Mouse (Mus musculus) hindbrain, embryonic 15.5 days (tissue): Measurements from ENCODE around the gene Arhgap45. TPM values are rescaled to one million over a fixed set of nuclear protein-coding genes. Genes with fewer than 3 reads are reported as not detected.

Source experiments
- ATAC-seq: fragments of 200-750 bp; cut with Nextera tagmentation; 2 replicates; pipeline ENCODE4 v1.8.0; 2017; ENCODE audit warnings: low read depth, moderate number of reproducible peaks, moderate TSS enrichment; ENCODE audit not compliant: low FRiP score
- H3K27ac ChIP-seq: fragments of 300-500 bp; sonication (generic); replicated peaks from 2 replicates; pipeline ENCODE4 v1.5.1; 2015; ENCODE audit warnings: mild to moderate bottlenecking, inconsistent platforms
- H3K27me3 ChIP-seq: fragments of 300-500 bp; sonication (generic); 2 replicates; pipeline ENCODE4 v1.6.1; 2015; ENCODE audit warnings: control low read depth, inconsistent platforms
- H3K36me3 ChIP-seq: fragments of 300-500 bp; sonication (generic); 2 replicates; pipeline ENCODE4 v1.6.1; 2015; ENCODE audit warnings: control low read depth, inconsistent platforms
- H3K4me1 ChIP-seq: fragments of 300-500 bp; sonication (generic); replicated peaks from 2 replicates; pipeline ENCODE4 v1.6.1; 2015; ENCODE audit warnings: control low read depth, inconsistent platforms
- H3K4me2 ChIP-seq: fragments of 300-500 bp; sonication (generic); 2 replicates; pipeline ENCODE4 v1.6.1; 2015; ENCODE audit warnings: moderate library complexity, mild to moderate bottlenecking, inconsistent platforms
- H3K4me3 ChIP-seq: fragments of 300-500 bp; sonication (generic); 2 replicates; pipeline ENCODE4 v1.5.1; 2015; ENCODE audit warnings: mild to moderate bottlenecking, inconsistent platforms
- H3K9ac ChIP-seq: fragments of 300-500 bp; sonication (generic); 2 replicates; pipeline ENCODE4 v1.6.1; 2015; ENCODE audit warnings: inconsistent platforms
- H3K9me3 ChIP-seq: fragments of 300-500 bp; sonication (generic); 2 replicates; pipeline ENCODE4 v1.6.1; 2016; ENCODE audit warnings: control low read depth, inconsistent platforms
- WGBS: fragments of 180-500 bp; shearing (Covaris S2); methylation state at CpG from one replicate; pipeline ENCODE4 v1.1.7; 2015; 5-methylcytosine and 5-hydroxymethylcytosine counted together
- polyA plus RNA-seq: library from polyadenylated mRNA; unstranded; fragments of >200 nt; fragmentation: Nextera tagmentation; extraction: Ambion mirVana; gene quantifications from 2 replicates; pipeline ENCODE4 v1.2.1, GENCODE M21; 2015

Gene Arhgap45
- polyA plus RNA-seq, 1 experiment from 2014 or later = 2.3 TPM

DNA sequence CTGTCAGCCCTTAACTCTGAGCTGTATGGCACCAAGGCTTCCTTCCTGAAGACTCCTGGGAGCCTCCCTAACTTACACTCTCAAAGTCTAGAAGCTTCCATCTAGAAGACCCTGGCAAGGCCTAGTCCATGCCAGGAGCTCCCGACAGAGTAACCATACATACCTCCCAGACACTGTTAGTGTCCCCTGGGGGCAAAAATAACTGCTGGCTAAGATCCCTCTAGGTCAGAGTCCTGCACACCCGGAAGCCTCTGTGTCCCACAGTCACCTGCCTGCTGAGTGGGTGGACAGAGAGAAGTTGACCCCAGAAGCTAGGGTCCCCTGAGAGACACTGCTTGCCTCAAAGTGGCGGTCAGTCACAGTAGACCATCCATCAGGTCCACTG is 55.1 kb downstream of the Arhgap45 start:
- Histone ChIP-seq H3K4me1 (no peaks in the 10 kb centered on the region; the same call in 1 of the 2 replicates), H3K27ac (no peak overlapping the region; the same call in 1 of the 2 replicates), H3K9me3 (no peaks in the 10 kb centered on the region), H3K4me3 (no peak overlapping the region), H3K36me3 (no peaks in the 10 kb centered on the region), H3K4me2 (no peak overlapping the region), H3K9ac (no peak overlapping the region), H3K27me3 (no peaks in the 10 kb centered on the region)
- no peak for ATAC-seq
- WGBS = 86% methylated on average over 3 of the region's 3 CpGs

GRCm38 (mm10) chr10:80072623-80073489 is 56.4 kb downstream of the Arhgap45 start:
- no peak overlapping the region for H3K4me3 ChIP-seq
- H3K27ac ChIP-seq = no peak overlapping the region
- no peaks in the 10 kb centered on the region for H3K27me3 ChIP-seq
- ATAC-seq = no peak
- H3K9ac ChIP-seq = no peak overlapping the region
- H3K9me3 ChIP-seq = no peaks in the 10 kb centered on the region
- no peaks in the 10 kb centered on the region for H3K36me3 ChIP-seq
- no peak overlapping the region for H3K4me2 ChIP-seq
- WGBS = 82% methylated on average over 20 of the region's 20 CpGs
- no peaks in the 10 kb centered on the region; the same call in 1 of the 2 replicates for H3K4me1 ChIP-seq

DNA sequence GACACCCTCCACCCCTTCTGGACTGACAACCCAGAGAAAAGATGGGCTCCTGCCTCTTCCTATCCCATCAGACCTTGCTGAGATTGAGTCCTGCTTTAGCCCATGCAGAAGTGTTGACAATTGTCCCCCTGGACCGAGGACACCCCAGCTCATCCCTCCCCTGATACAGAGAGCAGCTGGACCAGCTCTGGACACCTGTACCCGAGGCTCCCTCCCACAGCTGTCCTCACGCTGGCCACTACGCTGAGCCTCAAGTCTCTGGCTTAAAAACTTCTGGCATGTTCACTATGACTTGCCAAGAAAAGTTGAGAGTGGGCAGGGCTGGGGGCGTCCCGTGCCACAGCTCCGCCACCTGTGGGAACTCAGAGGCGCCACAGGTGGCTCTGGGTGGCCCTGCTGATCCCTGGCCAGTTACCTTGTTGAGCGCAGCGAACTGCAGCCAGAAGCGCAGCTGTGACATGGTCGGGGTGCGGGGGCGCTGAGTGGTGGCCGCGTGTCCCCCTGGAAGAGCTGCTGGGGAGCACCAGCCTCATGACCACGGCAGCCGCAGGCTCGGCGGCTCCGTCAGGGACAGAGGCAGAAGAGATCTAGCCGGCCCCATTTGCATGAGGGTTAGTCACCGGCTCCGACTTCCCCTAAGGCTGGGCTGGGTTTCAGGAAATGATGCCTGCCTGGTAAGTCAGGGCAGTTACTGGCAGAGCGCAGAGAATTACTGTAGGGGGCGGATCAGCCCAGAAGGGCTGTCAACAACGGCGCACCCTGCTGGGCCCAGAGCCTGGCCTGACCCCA is 58.6 kb downstream of the Arhgap45 start:
- ATAC-seq = no peak
- Histone ChIP-seq H3K27me3 (no peaks in the 10 kb centered on the region), H3K4me3 (0 out of 2 replicates have a peak overlapping the region, but pooled peaks have one; percentile 14), H3K36me3 (peaks cover 10% of the 10 kb centered on the region; the same call in 1 of the 2 replicates), H3K4me2 (peak overlapping the region; percentile 36), H3K27ac (peak overlapping the region; percentile 64), H3K9ac (no peak overlapping the region), H3K4me1 (no peaks in the 10 kb centered on the region; the same call in 1 of the 2 replicates), H3K9me3 (no peaks in the 10 kb centered on the region)
- WGBS = 20% methylated on average over 28 of the region's 28 CpGs

- ATAC-seq = no peak
- Histone ChIP-seq H3K36me3 (peaks cover 19% of the 10 kb centered on the region; the same call in 1 of the 2 replicates), H3K27ac (no peak overlapping the region), H3K9ac (no peak overlapping the region), H3K4me2 (no peak overlapping the region), H3K27me3 (no peaks in the 10 kb centered on the region), H3K9me3 (no peaks in the 10 kb centered on the region), H3K4me3 (no peak overlapping the region), H3K4me1 (no peaks in the 10 kb centered on the region; the same call in 1 of the 2 replicates)
- 55% methylated on average over 1 of the region's 1 CpGs for WGBS
These were observed 59.5 kb downstream of the Arhgap45 start for GRCm38 (mm10) chr10:80075924-80076323.

GRCm38 (mm10) chr10:80076386-80076785 is 59.9 kb downstream of the Arhgap45 start:
- Histone ChIP-seq H3K4me3 (no peak overlapping the region), H3K9ac (no peak overlapping the region), H3K4me2 (no peak overlapping the region), H3K36me3 (peaks cover 23% of the 10 kb centered on the region), H3K4me1 (no peaks in the 10 kb centered on the region; the same call in 1 of the 2 replicates), H3K9me3 (no peaks in the 10 kb centered on the region), H3K27me3 (no peaks in the 10 kb centered on the region), H3K27ac (no peak overlapping the region)
- 97% methylated on average over 4 of the region's 4 CpGs for WGBS
- ATAC-seq = no peak

DNA sequence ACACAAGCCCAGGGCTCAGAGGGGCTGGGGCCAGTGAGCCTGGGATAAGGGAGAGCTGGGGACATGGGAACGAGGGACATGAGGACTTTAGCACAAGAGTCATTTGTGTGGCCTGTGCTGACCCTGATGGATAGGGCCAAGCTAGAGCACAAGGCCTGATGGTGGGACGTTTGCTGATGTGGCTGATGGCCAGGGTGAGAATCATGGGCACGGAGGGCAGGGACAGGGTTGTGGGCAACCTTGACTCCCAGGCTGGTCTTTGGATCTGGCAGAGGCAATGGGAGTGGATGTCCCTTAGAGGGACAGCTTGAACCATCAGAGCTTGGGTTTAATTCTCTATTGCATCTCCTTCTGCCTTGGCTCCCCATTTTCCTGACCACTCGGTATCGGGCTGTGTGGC is 60.9 kb downstream of the Arhgap45 start:
- no peak overlapping the region for H3K4me2 ChIP-seq
- no peaks in the 10 kb centered on the region for H3K9me3 ChIP-seq
- 97% methylated on average over 5 of the region's 5 CpGs for WGBS
- ATAC-seq = no peak
- H3K27me3 ChIP-seq = no peaks in the 10 kb centered on the region
- no peak overlapping the region for H3K27ac ChIP-seq
- no peak overlapping the region for H3K9ac ChIP-seq
- no peak overlapping the region for H3K4me3 ChIP-seq
- H3K36me3 ChIP-seq = peaks cover 33% of the 10 kb centered on the region
- H3K4me1 ChIP-seq = no peaks in the 10 kb centered on the region; the same call in 1 of the 2 replicates

DNA sequence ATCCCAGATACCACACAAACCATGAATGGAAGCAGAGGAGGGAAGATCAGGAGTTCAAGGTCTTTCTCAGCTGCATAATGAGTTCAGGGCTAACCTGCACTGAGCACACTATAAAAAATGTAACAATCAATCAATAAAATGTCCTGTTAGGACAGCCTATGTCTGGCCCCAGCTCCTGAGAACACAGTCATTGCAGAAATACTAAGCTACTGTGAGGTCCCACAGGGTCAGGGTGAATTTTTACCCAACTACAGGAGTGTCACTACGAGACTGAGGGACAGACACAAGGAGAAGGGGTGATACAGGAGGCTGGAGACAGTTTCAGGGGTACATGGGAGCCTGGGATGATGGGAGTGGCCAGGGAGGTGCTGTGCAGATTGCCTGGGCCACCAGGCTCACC is 61.9 kb downstream of the Arhgap45 start:
- no peaks in the 10 kb centered on the region for H3K9me3 ChIP-seq
- no peaks in the 10 kb centered on the region for H3K27me3 ChIP-seq
- peaks cover 37% of the 10 kb centered on the region for H3K36me3 ChIP-seq
- ATAC-seq = no peak
- no peak overlapping the region for H3K4me2 ChIP-seq
- H3K27ac ChIP-seq = no peak overlapping the region
- WGBS = 100% methylated on average over 1 of the region's 1 CpGs
- H3K9ac ChIP-seq = no peak overlapping the region
- no peak overlapping the region for H3K4me3 ChIP-seq
- no peaks in the 10 kb centered on the region; the same call in 1 of the 2 replicates for H3K4me1 ChIP-seq

DNA sequence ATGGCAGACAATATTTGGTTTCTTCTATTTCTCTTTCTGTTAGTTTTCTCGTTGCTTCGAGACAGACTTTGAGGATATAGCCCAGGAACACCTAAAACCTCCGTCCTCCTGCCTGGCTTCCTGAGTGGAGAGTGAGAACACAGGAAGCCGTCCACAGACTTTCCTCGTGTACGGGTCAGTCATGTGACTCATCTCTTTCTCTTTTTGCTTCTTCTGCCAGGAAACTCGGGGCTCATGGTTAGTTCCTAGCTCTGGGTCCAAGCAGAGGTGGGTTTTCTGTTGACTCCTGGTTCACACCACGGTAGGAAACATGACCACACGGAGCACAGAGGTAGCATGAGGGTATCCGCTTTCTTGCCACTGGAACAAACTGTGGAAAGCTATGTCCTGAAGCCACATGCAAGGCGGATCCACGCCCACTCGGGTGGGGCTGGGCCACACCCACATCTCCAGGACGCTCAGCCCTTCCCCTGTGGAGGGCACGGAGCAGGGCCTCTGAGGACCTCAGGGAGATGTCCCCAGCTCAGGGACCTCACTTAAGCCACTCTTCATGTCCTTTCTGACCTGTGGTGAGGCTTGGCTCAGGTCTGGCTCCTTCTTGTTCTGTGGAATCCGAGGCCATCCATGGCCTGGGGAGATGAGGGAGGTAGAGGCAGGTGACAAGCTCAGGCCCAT is 64.1 kb downstream of the Arhgap45 start:
- H3K27me3 ChIP-seq = no peaks in the 10 kb centered on the region
- ATAC-seq = no peak
- no peaks in the 10 kb centered on the region for H3K9me3 ChIP-seq
- no peak overlapping the region for H3K27ac ChIP-seq
- H3K4me2 ChIP-seq = no peak overlapping the region
- H3K9ac ChIP-seq = no peak overlapping the region
- no peaks in the 10 kb centered on the region for H3K4me1 ChIP-seq
- WGBS = 89% methylated on average over 16 of the region's 16 CpGs
- no peak overlapping the region for H3K4me3 ChIP-seq
- peaks cover 37% of the 10 kb centered on the region for H3K36me3 ChIP-seq

Other genes starting within 250 kb of the Arhgap45 start
- gene Rnf126, start 249.7 kb upstream of the Arhgap45 start, polyA plus RNA-seq = 103 and 125 TPM in 2 replicates
- gene Fstl3, start 239.4 kb upstream of the Arhgap45 start, polyA plus RNA-seq = 2.3 and 2.5 TPM in 2 replicates
- gene Prss57, start 225.7 kb upstream of the Arhgap45 start, polyA plus RNA-seq = 0.27 and 0.28 TPM in 2 replicates
- gene Palm, start 223.1 kb upstream of the Arhgap45 start, polyA plus RNA-seq = 277 and 303 TPM in 2 replicates
- 0.49 and 0.92 TPM in 2 replicates for gene Misp, start 195.7 kb upstream of the Arhgap45 start, polyA plus RNA-seq
- gene Ptbp1, start 162.2 kb upstream of the Arhgap45 start, polyA plus RNA-seq = 74.8 and 77.1 TPM in 2 replicates
- gene Prtn3, start 142.2 kb upstream of the Arhgap45 start, polyA plus RNA-seq = 11.0 and 11.3 TPM in 2 replicates
- 383 and 417 TPM in 2 replicates for gene Plppr3, start 142.0 kb upstream of the Arhgap45 start, polyA plus RNA-seq
- 0.16 TPM in 1 of 2 replicates, not detected in the other for gene Elane, start 130.4 kb upstream of the Arhgap45 start, polyA plus RNA-seq
- not detected in 2 replicates for gene Cfd, start 125.8 kb upstream of the Arhgap45 start, polyA plus RNA-seq
- 51.2 and 54.2 TPM in 2 replicates for gene Med16, start 107.7 kb upstream of the Arhgap45 start, polyA plus RNA-seq
- gene Gm26602, start 105.8 kb upstream of the Arhgap45 start, polyA plus RNA-seq = 3.0 TPM in 1 of 2 replicates, not detected in the other
- 2.7 and 3.1 TPM in 2 replicates for gene Kiss1r, start 99.7 kb upstream of the Arhgap45 start, polyA plus RNA-seq
- gene R3hdm4, start 95.4 kb upstream of the Arhgap45 start, polyA plus RNA-seq = 258 and 289 TPM in 2 replicates
- gene Arid3a, start 89.6 kb upstream of the Arhgap45 start, polyA plus RNA-seq = 2.9 and 3.2 TPM in 2 replicates
- 93.6 and 94.7 TPM in 2 replicates for gene Wdr18, start 56.5 kb upstream of the Arhgap45 start, polyA plus RNA-seq
- 0.29 and 0.34 TPM in 2 replicates for gene Grin3b, start 45.9 kb upstream of the Arhgap45 start, polyA plus RNA-seq
- gene Tmem259, start 32.3 kb upstream of the Arhgap45 start, polyA plus RNA-seq = 24.5 and 27.3 TPM in 2 replicates
- gene Cnn2, start 28.1 kb upstream of the Arhgap45 start, polyA plus RNA-seq = 29.4 and 33.6 TPM in 2 replicates
- gene Abca7, start 20.2 kb upstream of the Arhgap45 start, polyA plus RNA-seq = 4.8 and 5.4 TPM in 2 replicates
- 141 and 145 TPM in 2 replicates for gene Polr2e, start 23.1 kb downstream of the Arhgap45 start, polyA plus RNA-seq
- gene Gpx4, start 30.5 kb downstream of the Arhgap45 start, polyA plus RNA-seq = 583 and 596 TPM in 2 replicates
- gene Sbno2, start 88.9 kb downstream of the Arhgap45 start, polyA plus RNA-seq = 12.6 and 12.9 TPM in 2 replicates
- 18.6 and 20.0 TPM in 2 replicates for gene Stk11, start 99.2 kb downstream of the Arhgap45 start, polyA plus RNA-seq
- 503 and 517 TPM in 2 replicates for gene Atp5d, start 122.0 kb downstream of the Arhgap45 start, polyA plus RNA-seq
- 61.4 and 71.3 TPM in 2 replicates for gene Cbarp, start 124.2 kb downstream of the Arhgap45 start, polyA plus RNA-seq
- 22.6 and 26.0 TPM in 2 replicates for gene Midn, start 131.6 kb downstream of the Arhgap45 start, polyA plus RNA-seq
- 295 and 319 TPM in 2 replicates for gene Cirbp, start 149.3 kb downstream of the Arhgap45 start, polyA plus RNA-seq
- 10.1 and 12.7 TPM in 2 replicates for gene 1600002K03Rik, start 156.3 kb downstream of the Arhgap45 start, polyA plus RNA-seq
- 29.1 and 33.6 TPM in 2 replicates for gene Efna2, start 162.8 kb downstream of the Arhgap45 start, polyA plus RNA-seq
- 36.5 and 38.6 TPM in 2 replicates for gene Mum1, start 209.8 kb downstream of the Arhgap45 start, polyA plus RNA-seq
- gene Ndufs7, start 232.5 kb downstream of the Arhgap45 start, polyA plus RNA-seq = 311 and 321 TPM in 2 replicates
- gene Gamt, start 244.4 kb downstream of the Arhgap45 start, polyA plus RNA-seq = 24.6 and 28.1 TPM in 2 replicates
- 46.9 and 51.3 TPM in 2 replicates for gene Dazap1, start 244.8 kb downstream of the Arhgap45 start, polyA plus RNA-seq